Mouse (Mus musculus) MEL (cell line): ENCODE measurements around the gene Slc5a5. TPM values are rescaled to one million over a fixed set of nuclear protein-coding genes. Genes with fewer than 3 reads are reported as not detected.

Experiments used
- DNase-seq: peaks from one replicate; pipeline ENCODE4 v3.0.0; 2011; ENCODE audit warnings: low read depth, low spot score
- H3K27ac ChIP-seq: 2 replicates; pipeline ENCODE4 v1.5.1; 2012; ENCODE audit warnings: low read depth, mild to moderate bottlenecking, control low read depth, low read length, moderate library complexity; ENCODE audit not compliant: control insufficient read depth
- H3K27me3 ChIP-seq, 2 experiments: fragments of 150-350 bp in 1 of 2; sonication (generic) in 1 of 2; 2 replicates each; pipeline ENCODE4 v1.6.1; 2012; ENCODE audit warnings: low read length in 2 of 2, mild to moderate bottlenecking in 2 of 2, improper control_type of control experiment in 1 of 2, moderate library complexity in 1 of 2; ENCODE audit not compliant: insufficient read depth in 2 of 2, control insufficient read depth in 1 of 2
- H3K36me3 ChIP-seq, 2 experiments: 2 replicates each; pipeline ENCODE4 v1.6.1; 2012 to 2014; ENCODE audit warnings: low read length in 2 of 2, improper control_type of control experiment in 1 of 2, inconsistent platforms in 1 of 2, mild to moderate bottlenecking in 1 of 2; ENCODE audit not compliant: insufficient read depth in 2 of 2, control insufficient read depth in 1 of 2
- H3K4me1 ChIP-seq, 2 experiments: fragments of 150-350 bp in 1 of 2; sonication (generic) in 1 of 2; 2 replicates each; pipeline ENCODE4 v1.6.1; 2012; ENCODE audit warnings: low read length in 2 of 2, improper control_type of control experiment in 1 of 2, mild to moderate bottlenecking in 1 of 2; ENCODE audit not compliant: insufficient read depth in 2 of 2, control insufficient read depth in 1 of 2
- H3K4me3 ChIP-seq, 2 experiments: fragments of 150-350 bp in 1 of 2; sonication (generic) in 1 of 2; 2 replicates each; pipeline ENCODE4 v1.5.1; 2012; ENCODE audit warnings: low read depth in 2 of 2, low read length in 2 of 2, mild to moderate bottlenecking in 2 of 2, moderate library complexity in 2 of 2, control low read depth in 1 of 2, improper control_type of control experiment in 1 of 2; ENCODE audit not compliant: control insufficient read depth in 1 of 2, insufficient read depth in 1 of 2
- H3K79me2 ChIP-seq: 2 replicates; pipeline ENCODE4 v1.6.1; 2012; ENCODE audit warnings: mild to moderate bottlenecking, low read length, moderate library complexity; ENCODE audit not compliant: control insufficient read depth, poor library complexity, insufficient read depth
- H3K9ac ChIP-seq: 2 replicates; pipeline ENCODE4 v1.6.1; 2012; ENCODE audit warnings: low read depth, mild to moderate bottlenecking, control low read depth, low read length, moderate library complexity; ENCODE audit not compliant: control insufficient read depth, poor library complexity, severe bottlenecking
- H3K9me3 ChIP-seq: fragments of 150-350 bp; sonication (generic); replicated peaks from 2 replicates; pipeline ENCODE4 v1.6.1; 2012; ENCODE audit warnings: mild to moderate bottlenecking, low read length, improper control_type of control experiment, moderate library complexity; ENCODE audit not compliant: insufficient read depth
- BHLHE40 ChIP-seq: IDR thresholded peaks from 2 replicates; pipeline ENCODE4 v1.6.1; 2012; ENCODE audit warnings: low read depth, mild to moderate bottlenecking, inconsistent platforms, low read length, improper control_type of control experiment, borderline replicate concordance
- CTCF ChIP-seq, 3 experiments: IDR thresholded peaks in 2 of 3; conservative IDR thresholded peaks in 1 of 3; 2 replicates each; pipeline ENCODE4 v1.5.1; 2011 to 2012; ENCODE audit warnings: low read length in 3 of 3, low read depth in 2 of 3, mild to moderate bottlenecking in 2 of 3, improper control_type of control experiment in 1 of 3, inconsistent platforms in 1 of 3, mixed read lengths in 1 of 3, moderate library complexity in 1 of 3; ENCODE audit not compliant: control insufficient read depth in 1 of 3, insufficient read depth in 1 of 3, poor library complexity in 1 of 3, severe bottlenecking in 1 of 3
- E2F4 ChIP-seq: IDR thresholded peaks from 2 replicates; pipeline ENCODE4 v1.6.1; 2011; ENCODE audit warnings: low read depth, low read length, improper control_type of control experiment, borderline replicate concordance
- EP300 ChIP-seq, 2 experiments: IDR thresholded peaks; 2 replicates each; pipeline ENCODE4 v1.6.1; 2011; ENCODE audit warnings: improper control_type of control experiment in 2 of 2, low read length in 2 of 2, low read depth in 1 of 2, mild to moderate bottlenecking in 1 of 2
- ETS1 ChIP-seq: IDR thresholded peaks from 2 replicates; pipeline ENCODE4 v1.6.1; 2012; ENCODE audit warnings: low read depth, mild to moderate bottlenecking, inconsistent platforms, low read length, improper control_type of control experiment, moderate library complexity
- GATA1 ChIP-seq: IDR thresholded peaks from 2 replicates; pipeline ENCODE4 v1.6.1; 2011; ENCODE audit warnings: low read depth, low read length, improper control_type of control experiment
- HCFC1 ChIP-seq: IDR thresholded peaks from 2 replicates; pipeline ENCODE4 v1.6.1; 2012; ENCODE audit warnings: low read depth, mild to moderate bottlenecking, inconsistent platforms, low read length, improper control_type of control experiment, moderate library complexity
- KAT2A ChIP-seq: conservative IDR thresholded peaks from 2 replicates; pipeline ENCODE4 v1.6.1; 2012; ENCODE audit warnings: low read depth, low read length, improper control_type of control experiment, inconsistent platforms
- MAX ChIP-seq: IDR thresholded peaks from 2 replicates; pipeline ENCODE4 v1.6.1; 2011; ENCODE audit warnings: low read length, improper control_type of control experiment
- MAZ ChIP-seq: IDR thresholded peaks from 2 replicates; pipeline ENCODE4 v1.6.1; 2012; ENCODE audit warnings: low read depth, mild to moderate bottlenecking, inconsistent platforms, low read length, improper control_type of control experiment
- MEF2A ChIP-seq: IDR thresholded peaks from 2 replicates; pipeline ENCODE4 v1.6.1; 2014; ENCODE audit warnings: low read depth, mild to moderate bottlenecking, inconsistent platforms, low read length, improper control_type of control experiment; ENCODE audit not compliant: poor library complexity, insufficient replicate concordance, severe bottlenecking; ENCODE audit errors: extremely low read depth
- MXI1 ChIP-seq: IDR thresholded peaks from 2 replicates; pipeline ENCODE4 v1.6.1; 2011; ENCODE audit warnings: mild to moderate bottlenecking, low read depth, low read length, improper control_type of control experiment
- MYB ChIP-seq: IDR thresholded peaks from 2 replicates; pipeline ENCODE4 v1.6.1; 2011; ENCODE audit warnings: mild to moderate bottlenecking, low read depth, low read length, improper control_type of control experiment
- MYC ChIP-seq: IDR thresholded peaks from 2 replicates; pipeline ENCODE4 v1.6.1; 2011; ENCODE audit warnings: low read depth, mild to moderate bottlenecking, low read length, improper control_type of control experiment, moderate library complexity
- NELFE ChIP-seq: IDR thresholded peaks from 2 replicates; pipeline ENCODE4 v1.6.1; 2011; ENCODE audit warnings: low read depth, low read length, improper control_type of control experiment
- NRF1 ChIP-seq: IDR thresholded peaks from 2 replicates; pipeline ENCODE4 v1.6.1; 2014; ENCODE audit warnings: low read depth, mild to moderate bottlenecking, inconsistent platforms, low read length, improper control_type of control experiment, moderate library complexity; ENCODE audit not compliant: poor library complexity, insufficient read depth, severe bottlenecking
- POLR2AphosphoS2 ChIP-seq: IDR thresholded peaks from 2 replicates; pipeline ENCODE4 v1.6.1; 2011; ENCODE audit warnings: low read length, improper control_type of control experiment
- TAL1 ChIP-seq: IDR thresholded peaks from 2 replicates; pipeline ENCODE4 v1.6.1; 2012; ENCODE audit warnings: mild to moderate bottlenecking, inconsistent platforms, low read length, moderate library complexity, mixed read lengths
- TBP ChIP-seq: IDR thresholded peaks from 2 replicates; pipeline ENCODE4 v1.8.0; 2011; ENCODE audit warnings: low read depth, low read length, improper control_type of control experiment
- TCF12 ChIP-seq: IDR thresholded peaks from 2 replicates; pipeline ENCODE4 v1.6.1; 2014; ENCODE audit warnings: low read depth, mild to moderate bottlenecking, inconsistent platforms, low read length, improper control_type of control experiment, moderate library complexity
- USF1 ChIP-seq: IDR thresholded peaks from 2 replicates; pipeline ENCODE4 v1.6.1; 2014; ENCODE audit warnings: low read depth, mild to moderate bottlenecking, inconsistent platforms, low read length, improper control_type of control experiment, moderate library complexity
- ZMIZ1 ChIP-seq: IDR thresholded peaks from 2 replicates; pipeline ENCODE4 v1.6.1; 2012; ENCODE audit warnings: low read depth, mild to moderate bottlenecking, inconsistent platforms, low read length, improper control_type of control experiment, moderate library complexity
- ZNF384 ChIP-seq: IDR thresholded peaks from 2 replicates; pipeline ENCODE4 v1.6.1; 2012; ENCODE audit warnings: low read depth, mild to moderate bottlenecking, inconsistent platforms, low read length, improper control_type of control experiment
- polyA plus RNA-seq, 2 experiments: library from polyadenylated mRNA; stranded (reverse) in 1 of 2; unstranded in 1 of 2; fragments of >175 nt in 1 of 2; fragments of >200 nt in 1 of 2; gene quantifications; 2 replicates each; pipeline versions ENCODE4 v1.2.1 to v1.2.4; 2012; ENCODE audit warnings: low replicate concordance in 2 of 2, low read depth in 1 of 2; ENCODE audit not compliant: insufficient read length in 2 of 2, insufficient read depth in 1 of 2, missing spikeins in 1 of 2
- total RNA-seq: library from RNA; depleted of rRNA; stranded (reverse); fragments of 300-350 nt; gene quantifications from 2 replicates; pipeline ENCODE4 v1.2.3, GENCODE M21; 2012

The Slc5a5 gene
- total and polyA plus RNA-seq, 3 experiments: 0.12 to 0.36 TPM; not detected in 1

DNA sequence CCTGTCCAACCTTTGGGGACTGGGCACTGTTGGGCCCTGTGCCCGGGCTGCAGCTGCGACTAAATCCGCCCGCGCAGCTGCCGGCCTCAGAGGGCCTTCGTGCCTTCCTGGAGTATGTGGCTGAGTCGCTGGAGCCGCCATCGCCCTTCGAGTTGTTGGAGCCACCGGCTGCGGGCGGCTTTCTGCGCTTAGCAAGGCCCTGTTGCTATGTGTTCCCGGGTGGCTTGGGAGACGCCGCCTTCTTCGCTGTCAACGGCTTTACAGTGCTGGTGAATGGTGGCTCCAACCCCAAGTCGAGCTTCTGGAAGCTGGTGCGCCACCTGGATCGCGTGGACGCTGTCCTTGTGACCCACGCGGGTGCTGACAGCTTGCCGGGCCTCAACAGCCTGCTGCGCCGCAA is 20.4 kb upstream of the Slc5a5 start:
- Histone ChIP-seq H3K9ac (no peak overlapping the region), H3K4me1 (peaks cover 0 to 1% of the 10 kb centered on the region in 2 experiments; a peak in 2 of 4 replicates), H3K27me3 (no peaks in the 10 kb centered on the region), H3K9me3 (no peaks in the 10 kb centered on the region), H3K27ac (no peak overlapping the region), H3K36me3 (no peaks in the 10 kb centered on the region; a peak in 1 of 4 replicates), H3K79me2 (peaks cover 10% of the 10 kb centered on the region; the same call in 1 of the 2 replicates), H3K4me3 (no peak overlapping the region)
- DNase-seq: no peak
- no peak for TF ChIP-seq NRF1
- TF ChIP-seq KAT2A: no peak
- TF ChIP-seq ZMIZ1: no peak
- no peak for TF ChIP-seq POLR2AphosphoS2
- no peak for TF ChIP-seq USF1
- TF ChIP-seq TAL1: no peak
- TF ChIP-seq HCFC1: no peak
- TF ChIP-seq, all 39 proteins: peak for 0

DNA sequence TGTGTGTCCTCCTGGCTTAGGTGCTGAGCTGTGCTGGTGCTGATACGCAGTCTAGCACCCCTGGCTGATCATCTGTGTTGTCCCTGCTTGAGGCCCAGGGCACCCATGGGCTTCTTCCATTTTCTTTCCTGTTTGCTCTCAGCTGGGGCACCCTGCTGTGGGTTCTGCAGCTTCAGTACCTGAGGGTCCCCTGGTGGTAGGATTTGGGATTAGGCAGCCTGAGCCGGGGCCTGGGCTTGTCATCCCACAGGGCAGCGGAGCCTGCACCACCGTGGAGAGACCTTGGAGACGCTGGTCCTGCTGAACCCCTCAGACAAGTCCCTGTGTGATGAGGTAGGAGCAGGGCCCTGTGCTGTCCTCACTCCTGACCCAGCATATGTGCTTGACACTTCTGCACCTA is 19.0 kb upstream of the Slc5a5 start:
- no peaks in the 10 kb centered on the region for H3K9me3 ChIP-seq
- no peak overlapping the region for H3K9ac ChIP-seq
- peaks cover 0 to 14% of the 10 kb centered on the region in 2 experiments; a peak in 2 of 4 replicates for H3K4me1 ChIP-seq
- peaks cover 0 to 10% of the 10 kb centered on the region in 2 experiments; a peak in 3 of 4 replicates for H3K36me3 ChIP-seq
- TF ChIP-seq MYB: no peak
- TF ChIP-seq CTCF (IDR thresholded peaks at IDR 0.05 in 2 of 3, conservative IDR thresholded peaks at IDR 0.05 in 1 of 3; ENCODE audit: control insufficient read depth in 1 of 3, insufficient read depth in 1 of 3, low read depth in 2 of 3, low read length in 3 of 3, poor library complexity in 1 of 3, severe bottlenecking in 1 of 3): peak in 2 of 3 experiments; percentile 21 to 23; a peak in 2 of 6 replicates
- TF ChIP-seq EP300 (IDR thresholded peaks at IDR 0.05; ENCODE audit: low read depth in 1 of 2, low read length in 2 of 2): no peak
- TF ChIP-seq BHLHE40: no peak
- TF ChIP-seq, all 39 proteins: peak for 1
- Histone ChIP-seq H3K4me3 (no peak overlapping the region), H3K27ac (no peak overlapping the region), H3K79me2 (peaks cover 22% of the 10 kb centered on the region), H3K27me3 (no peaks in the 10 kb centered on the region)
- DNase-seq: peak; percentile 34

GRCm38 (mm10) chr8:70907518-70907917 is 15.0 kb upstream of the Slc5a5 start:
- TF ChIP-seq GATA1 (peak; percentile 45; the same call in 1 of the 2 replicates), NRF1 (no peak), KAT2A (no peak), NELFE (no peak), MAX (no peak), TCF12 (peak; percentile 40; the same call in 1 of the 2 replicates), ZMIZ1 (no peak), ETS1 (no peak), TBP (no peak), MAZ (no peak), MEF2A (peak; percentile 70; the same call in 1 of the 2 replicates), HCFC1 (no peak), TAL1 (peak; percentile 30; the same call in 1 of the 2 replicates), BHLHE40 (peak; percentile 25; the same call in 1 of the 2 replicates), MYC (peak; percentile 53; the same call in 1 of the 2 replicates), ZNF384 (no peak), EP300 (IDR thresholded peaks at IDR 0.05; ENCODE audit: low read depth in 1 of 2, low read length in 2 of 2) (peak in 1 of 2 experiments; percentile 30; a peak in 1 of 4 replicates), MXI1 (no peak), E2F4 (no peak)
- H3K4me1 ChIP-seq: peaks cover 0 to 32% of the 10 kb centered on the region in 2 experiments; a peak in 3 of 4 replicates
- no peaks in the 10 kb centered on the region for H3K9me3 ChIP-seq
- no peak overlapping the region; the same call in 1 of the 2 replicates for H3K9ac ChIP-seq
- H3K27ac ChIP-seq: no peak overlapping the region
- peaks cover 29% of the 10 kb centered on the region for H3K79me2 ChIP-seq
- peaks cover 0 to 16% of the 10 kb centered on the region in 2 experiments; a peak in 3 of 4 replicates for H3K36me3 ChIP-seq
- no peaks in the 10 kb centered on the region for H3K27me3 ChIP-seq
- peak; percentile 30 for DNase-seq
- H3K4me3 ChIP-seq: no peak overlapping the region
